Mouse (Mus musculus): ENCODE measurements around the gene Mael. TPM values are rescaled to one million over a fixed set of nuclear protein-coding genes. Genes with fewer than 3 reads are reported as not detected.

The Mael gene
- total RNA-seq (2021): not detected

GRCm38 (mm10) chr1:166238315-166238969 is at the start of gene Mael:
Gene Mael (minus strand): TSS chr1:166238747.
- no peak for DNase-seq

GRCm38 (mm10) chr1:166286231-166286630 is 47.7 kb upstream of the Mael start:
- DNase-seq: no peak

- no peak for DNase-seq
Measured at GRCm38 (mm10) chr1:166284390-166284789, 45.8 kb upstream of the Mael start.

- no peak for DNase-seq
Measured at GRCm38 (mm10) chr1:166283451-166283850, 44.9 kb upstream of the Mael start.

- peak; percentile 48 for DNase-seq
Measured at GRCm38 (mm10) chr1:166282597-166283210, 44.2 kb upstream of the Mael start.

- DNase-seq: no peak
Measured at GRCm38 (mm10) chr1:166281836-166282235, 43.3 kb upstream of the Mael start.

GRCm38 (mm10) chr1:166281287-166281686 is 42.7 kb upstream of the Mael start:
- no peak for DNase-seq

- DNase-seq: no peak
Measured at GRCm38 (mm10) chr1:166280566-166280965, 42.0 kb upstream of the Mael start.

- no peak for DNase-seq
Measured at GRCm38 (mm10) chr1:166279580-166280206, 41.1 kb upstream of the Mael start.

GRCm38 (mm10) chr1:166278786-166279185 is 40.2 kb upstream of the Mael start:
- DNase-seq: no peak

GRCm38 (mm10) chr1:166268218-166268617 is 29.7 kb upstream of the Mael start:
- no peak for DNase-seq

- DNase-seq: no peak
Measured at GRCm38 (mm10) chr1:166266918-166267317, 28.4 kb upstream of the Mael start.

- DNase-seq: no peak
Measured at GRCm38 (mm10) chr1:166266001-166266705, 27.6 kb upstream of the Mael start.

- DNase-seq: no peak
Measured at GRCm38 (mm10) chr1:166259526-166259925, 21.0 kb upstream of the Mael start.

- no peak for DNase-seq
Measured at GRCm38 (mm10) chr1:166256898-166257297, 18.4 kb upstream of the Mael start.

GRCm38 (mm10) chr1:166256302-166256701 is 17.8 kb upstream of the Mael start:
- no peak for DNase-seq

- DNase-seq: no peak
Measured at GRCm38 (mm10) chr1:166255651-166256050, 17.1 kb upstream of the Mael start.

- no peak for DNase-seq
Measured at GRCm38 (mm10) chr1:166255091-166255490, 16.5 kb upstream of the Mael start.

- peak; percentile 74 for DNase-seq
Measured at GRCm38 (mm10) chr1:166253898-166254894, 15.6 kb upstream of the Mael start, which contains the start of gene Ildr2. Gene Ildr2 (plus strand): TSS chr1:166254139.

GRCm38 (mm10) chr1:166244285-166244684 is 5.7 kb upstream of the Mael start:
- no peak for DNase-seq

GRCm38 (mm10) chr1:166214181-166214580 is 24.4 kb downstream of the Mael start:
- DNase-seq: no peak

GRCm38 (mm10) chr1:166209371-166209770 is 29.2 kb downstream of the Mael start:
- DNase-seq: no peak

Data from heart, postnatal 4 days (tissue).